Mouse (Mus musculus) adrenal gland, postnatal 14 days (tissue): ENCODE results near the gene Myo18b. TPM values are rescaled to one million over a fixed set of nuclear protein-coding genes. Genes with fewer than 3 reads are reported as not detected.

Source experiments
- DNase-seq: peaks from one replicate; pipeline ENCODE4 v3.0.0; 2021; ENCODE audit warnings: mixed read lengths
- total RNA-seq: library from RNA; stranded (reverse); gene quantifications from 2 replicates; pipeline ENCODE4 v1.2.3, GENCODE M21; 2021

Myo18b gene
- total RNA-seq, 1 experiment from 2014 or later: 0.07 TPM

GRCm38 (mm10) chr5:112745176-112745575 lies 151.0 kb downstream of the Myo18b start:
- no peak for DNase-seq

DNA sequence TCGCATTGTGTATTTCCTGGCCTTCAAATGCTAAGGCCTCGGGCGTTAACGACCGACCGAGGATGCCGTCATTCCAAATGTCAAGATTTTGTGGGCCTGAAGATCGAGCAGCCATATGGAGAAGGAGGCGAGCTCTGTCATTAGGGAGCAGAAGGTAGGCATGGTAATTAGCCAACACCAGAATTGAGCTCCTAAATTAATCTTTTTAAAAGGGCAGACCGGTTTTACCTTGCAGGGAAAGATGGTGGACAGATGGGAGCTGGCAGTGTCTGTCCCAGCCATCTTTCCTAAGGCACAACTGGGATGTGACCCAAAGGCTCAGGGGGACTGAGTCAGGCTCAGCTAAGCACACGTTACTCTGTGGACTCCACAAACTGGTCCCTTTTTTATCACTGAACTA lies 151.6 kb downstream of the Myo18b start:
- no peak for DNase-seq

DNA sequence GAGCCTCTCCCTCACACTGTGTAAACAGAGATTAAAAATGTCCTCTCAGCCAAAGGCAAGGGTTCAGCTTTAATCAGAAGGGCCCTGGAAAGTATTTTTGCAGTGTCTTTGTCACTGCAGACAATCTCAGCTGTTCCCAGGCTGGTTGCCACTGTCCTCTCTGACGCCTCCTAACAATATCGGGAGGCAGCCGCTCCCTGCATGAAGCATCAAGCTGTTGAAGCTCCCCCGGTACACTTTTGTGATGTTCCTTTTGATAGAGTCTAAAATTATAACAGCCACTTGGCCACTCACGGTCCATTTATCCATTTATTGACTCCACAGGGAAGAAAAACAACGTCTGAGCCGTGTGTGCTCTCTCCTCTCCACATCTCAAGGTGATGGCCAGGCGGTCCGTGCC lies 153.0 kb downstream of the Myo18b start:
- DNase-seq: no peak

DNA sequence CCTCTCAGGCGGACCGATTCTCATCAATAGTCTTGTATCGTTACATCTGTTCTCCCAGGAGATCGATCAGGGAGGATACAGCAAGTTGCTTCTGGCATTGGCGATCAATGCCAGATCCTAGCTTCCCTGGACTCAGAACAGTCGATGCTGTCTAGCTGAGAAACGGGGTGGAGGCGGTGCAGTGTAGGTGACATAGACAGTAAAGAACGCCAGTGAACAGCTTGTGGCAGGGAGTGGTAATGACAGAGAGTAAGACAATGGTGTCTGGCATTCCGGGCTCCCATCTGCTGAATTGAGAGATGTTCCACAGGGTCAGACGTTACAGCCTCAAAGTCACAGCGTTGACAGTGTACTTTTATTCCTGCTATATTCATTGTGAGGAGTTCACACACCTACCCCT lies 155.5 kb downstream of the Myo18b start:
- DNase-seq: no peak

DNA sequence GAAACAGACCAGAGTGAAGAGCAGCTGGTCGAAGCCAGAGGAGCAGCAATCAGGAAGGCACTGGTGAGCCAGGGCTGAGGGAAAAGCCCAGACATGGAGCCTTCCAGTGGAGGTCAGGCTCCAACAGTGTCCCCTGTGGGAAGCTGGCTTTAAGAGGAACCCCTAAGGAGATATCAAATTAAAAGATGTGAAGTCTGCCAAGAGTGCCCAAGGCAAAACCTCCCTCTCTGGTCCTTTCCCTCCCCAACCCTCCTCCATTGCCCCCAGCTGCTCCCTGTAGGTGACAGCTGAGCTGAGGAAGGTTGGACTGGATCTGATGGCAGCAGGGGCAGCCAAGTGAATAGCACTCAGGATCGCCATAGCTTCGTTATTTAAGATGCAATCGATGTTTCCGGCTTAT lies 161.1 kb downstream of the Myo18b start:
- no peak for DNase-seq

DNA sequence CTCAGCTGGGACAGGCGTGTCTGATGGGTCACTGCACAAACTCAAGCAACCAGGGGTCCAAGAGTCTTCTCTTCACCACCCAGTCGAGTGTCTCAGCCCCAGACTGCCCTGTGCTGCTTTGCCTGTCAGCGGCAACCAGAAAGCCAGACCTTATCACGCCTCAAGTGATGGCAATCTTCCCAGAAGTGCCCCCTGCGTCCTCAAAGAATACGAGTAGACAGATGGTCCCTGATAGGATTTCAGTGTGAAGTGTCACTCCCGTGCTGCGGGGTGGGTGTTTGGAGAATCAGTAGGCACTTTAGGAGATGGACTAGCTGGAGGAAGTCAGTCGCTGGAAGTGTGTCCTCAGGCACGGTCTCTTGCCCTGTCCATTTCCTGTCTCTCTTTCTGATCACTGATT lies 165.6 kb downstream of the Myo18b start:
- no peak for DNase-seq

- no peak for DNase-seq
Measured at GRCm38 (mm10) chr5:112728432-112728831, 167.7 kb downstream of the Myo18b start.

DNA sequence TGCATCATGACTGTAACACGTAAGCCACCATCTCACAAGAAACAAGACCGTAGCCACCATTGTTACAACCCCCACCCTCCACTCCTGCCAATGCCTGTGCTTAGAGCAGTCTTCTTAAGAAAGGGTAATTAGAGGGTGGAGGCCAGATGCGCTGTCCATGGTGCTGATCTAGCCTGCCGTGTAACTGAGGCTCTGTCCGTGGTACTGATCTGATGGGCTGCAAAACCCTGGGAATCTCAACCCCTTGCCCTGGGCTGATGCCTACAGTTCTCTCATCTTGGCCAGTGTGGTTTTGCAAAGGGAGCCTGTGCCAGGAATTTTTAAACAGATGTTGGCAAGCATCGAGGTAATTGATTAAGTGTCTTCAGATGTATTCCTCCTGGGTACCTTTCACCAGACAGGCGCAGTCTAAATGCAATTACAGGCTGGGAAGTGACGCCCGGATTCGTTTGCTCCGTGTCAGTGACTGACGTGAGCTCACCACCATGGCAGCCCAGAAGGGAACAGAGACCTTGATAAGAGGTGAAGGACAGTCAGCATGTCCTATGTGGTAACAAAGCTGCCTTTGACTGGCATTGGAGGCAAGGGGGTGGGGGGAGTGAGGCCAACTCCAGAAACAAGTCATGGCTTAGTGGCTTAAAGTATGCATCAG lies 177.4 kb downstream of the Myo18b start:
- peak; percentile 88 for DNase-seq

- DNase-seq: no peak
Measured at GRCm38 (mm10) chr5:112714679-112715446, 181.3 kb downstream of the Myo18b start.

DNA sequence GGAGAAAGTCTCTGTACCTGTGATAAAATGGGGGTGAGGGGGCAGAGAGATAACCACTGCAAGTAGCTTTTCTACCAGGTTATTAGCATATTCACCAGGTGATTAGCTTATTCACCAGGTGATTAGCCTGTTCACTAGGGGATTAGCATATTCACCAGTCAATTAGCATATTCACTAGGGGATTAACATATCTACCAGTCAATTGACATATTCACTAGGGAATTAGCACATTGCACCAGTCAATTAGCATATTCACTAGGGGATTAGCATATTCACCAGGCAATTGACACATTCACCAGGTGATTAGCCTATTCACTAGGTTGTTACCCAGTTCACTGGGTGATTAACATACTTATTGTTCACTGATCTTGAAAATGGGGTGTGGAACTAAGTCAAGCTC lies 186.3 kb downstream of the Myo18b start:
- no peak for DNase-seq

- DNase-seq: no peak
Measured at GRCm38 (mm10) chr5:112708441-112708840, 187.7 kb downstream of the Myo18b start.

- no peak for DNase-seq
Measured at GRCm38 (mm10) chr5:112707478-112707877, 188.7 kb downstream of the Myo18b start.

- DNase-seq: no peak
Measured at GRCm38 (mm10) chr5:112700794-112701193, 195.4 kb downstream of the Myo18b start.

- no peak for DNase-seq
Measured at GRCm38 (mm10) chr5:112696683-112697082, 199.5 kb downstream of the Myo18b start.

- no peak for DNase-seq
Measured at GRCm38 (mm10) chr5:112695254-112695711, 200.9 kb downstream of the Myo18b start.

- DNase-seq: no peak
Measured at GRCm38 (mm10) chr5:112693286-112693849, 202.8 kb downstream of the Myo18b start.

GRCm38 (mm10) chr5:112687100-112687818 lies 208.9 kb downstream of the Myo18b start:
- no peak for DNase-seq

DNA sequence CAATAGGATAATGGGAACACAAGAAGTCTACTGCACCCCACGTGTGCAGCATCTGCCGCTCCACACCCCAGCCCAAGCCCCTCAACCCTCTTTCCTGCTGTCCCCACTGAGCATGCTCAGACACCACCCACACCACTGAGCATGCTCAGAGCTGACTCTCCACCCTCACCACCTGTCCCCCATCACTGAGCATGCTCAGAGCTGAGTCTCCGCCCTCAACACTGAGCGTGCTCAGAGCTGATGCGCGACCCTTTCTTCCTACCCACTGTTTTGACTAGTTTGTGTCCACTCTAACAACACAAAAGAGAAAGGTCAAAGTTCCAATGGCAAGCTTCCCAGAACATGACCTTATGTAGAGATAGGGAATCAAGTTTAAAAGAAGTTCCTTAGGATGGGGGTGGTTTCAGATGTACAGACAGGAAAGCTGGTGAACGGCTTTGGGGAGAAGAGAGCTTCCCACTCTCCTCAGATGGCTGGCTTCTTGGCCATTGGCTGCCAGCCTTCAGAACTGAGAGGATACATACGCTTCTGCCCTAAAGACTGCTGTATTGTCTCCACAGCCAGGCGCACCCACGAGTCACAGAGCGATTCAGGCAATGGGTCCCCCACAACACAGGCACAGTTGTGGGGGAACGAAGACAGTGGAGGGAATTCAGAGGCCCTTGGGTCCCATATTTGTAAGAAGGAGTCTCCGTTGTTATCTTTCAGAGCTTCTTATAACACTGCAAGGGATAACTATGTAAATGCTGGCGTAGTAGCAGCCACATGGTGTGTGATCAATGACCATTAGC lies 209.7 kb downstream of the Myo18b start:
- no peak for DNase-seq

GRCm38 (mm10) chr5:112679251-112679650 lies 216.9 kb downstream of the Myo18b start:
- DNase-seq: no peak

GRCm38 (mm10) chr5:112678153-112678552 lies 218.0 kb downstream of the Myo18b start:
- DNase-seq: no peak

- no peak for DNase-seq
Measured at GRCm38 (mm10) chr5:112674806-112675205, 221.4 kb downstream of the Myo18b start.

DNA sequence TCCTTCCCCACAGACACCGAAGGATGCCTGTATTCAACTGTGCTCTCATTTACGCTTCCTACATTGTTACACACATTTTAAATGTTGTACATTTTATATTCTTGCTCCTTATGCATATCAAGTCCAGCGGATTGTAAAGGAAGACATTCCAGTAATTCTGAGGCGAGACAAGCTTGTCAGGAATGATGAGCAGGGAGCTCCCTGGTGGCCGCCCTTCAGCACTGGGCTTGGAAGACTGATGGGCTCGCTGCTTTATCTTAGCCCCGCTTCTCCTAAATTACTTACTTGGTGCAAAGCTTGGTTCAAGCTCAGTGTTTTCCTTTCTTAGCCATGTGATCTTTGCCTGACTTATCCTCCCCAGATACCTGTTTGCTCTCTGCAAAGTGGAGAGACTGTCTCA lies 223.7 kb downstream of the Myo18b start:
- no peak for DNase-seq
